Mouse (Mus musculus) CD8-positive naive resting alpha-beta T cell, adult 2 months (primary cell): ENCODE data around the gene Oxct1.
A peak's percentile ranks its signal among the peaks of the same experiment; 100 is the strongest.

Experiments
- DNase-seq, 2 experiments: peaks; one replicate each; pipeline ENCODE4 v3.0.0; 2022; ENCODE audit warnings: low read depth in 2 of 2, low spot score in 2 of 2

The Oxct1 gene

GRCm38 (mm10) chr15:4105498-4105897 lies 79.3 kb downstream of the Oxct1 start:
- DNase-seq = no peak

- DNase-seq = no peak
Measured at GRCm38 (mm10) chr15:4119962-4120361, 93.8 kb downstream of the Oxct1 start.

- peak; percentile 13 to 32 for DNase-seq
Measured at GRCm38 (mm10) chr15:4124648-4125047, 98.5 kb downstream of the Oxct1 start.

- no peak for DNase-seq
Measured at GRCm38 (mm10) chr15:4138524-4138923, 112.3 kb downstream of the Oxct1 start.

- DNase-seq = no peak
Measured at GRCm38 (mm10) chr15:4139516-4139915, 113.3 kb downstream of the Oxct1 start.

- no peak for DNase-seq
Measured at GRCm38 (mm10) chr15:4145352-4145751, 119.2 kb downstream of the Oxct1 start.

- no peak for DNase-seq
Measured at GRCm38 (mm10) chr15:4147700-4148099, 121.5 kb downstream of the Oxct1 start.

GRCm38 (mm10) chr15:4148649-4149389 lies 122.6 kb downstream of the Oxct1 start:
- no peak for DNase-seq

- DNase-seq = no peak
Measured at GRCm38 (mm10) chr15:4154646-4155045, 128.5 kb downstream of the Oxct1 start.

GRCm38 (mm10) chr15:4167946-4168345 lies 141.8 kb downstream of the Oxct1 start:
- no peak for DNase-seq

GRCm38 (mm10) chr15:4171600-4171999 lies 145.4 kb downstream of the Oxct1 start:
- DNase-seq = no peak

- DNase-seq = no peak
Measured at GRCm38 (mm10) chr15:4197913-4198312, 171.7 kb downstream of the Oxct1 start.
